Mouse (Mus musculus): ENCODE data around the gene Gal. TPM values are rescaled to one million over a fixed set of nuclear protein-coding genes. Genes with fewer than 3 reads are reported as not detected.

Gene Gal
- 3.9 and 6.2 TPM in 2 replicates for polyA plus RNA-seq (2012; rRNA removed)

- DNase-seq (ENCODE audit: low read depth): peak; percentile 28
- TF ChIP-seq CTCF (IDR thresholded peaks at IDR 0.05; ENCODE audit: borderline replicate concordance, extremely low read depth, insufficient read depth, insufficient read length) (no peak), POLR2A (IDR thresholded peaks at IDR 0.05; ENCODE audit: borderline replicate concordance, extremely low read depth, insufficient read depth, insufficient read length, poor library complexity, severe bottlenecking) (no peak)
Measured at GRCm38 (mm10) chr19:3414268-3414733, at the start of gene Gal. Gene Gal (minus strand): TSS chr19:3414544.

GRCm38 (mm10) chr19:3459986-3460385, 45.6 kb upstream of the Gal start:
- DNase-seq (ENCODE audit: low read depth): no peak
- TF ChIP-seq CTCF (IDR thresholded peaks at IDR 0.05; ENCODE audit: borderline replicate concordance, extremely low read depth, insufficient read depth, insufficient read length): no peak
- TF ChIP-seq POLR2A (IDR thresholded peaks at IDR 0.05; ENCODE audit: borderline replicate concordance, extremely low read depth, insufficient read depth, insufficient read length, poor library complexity, severe bottlenecking): no peak

- DNase-seq (ENCODE audit: low read depth): no peak
- TF ChIP-seq POLR2A (IDR thresholded peaks at IDR 0.05; ENCODE audit: borderline replicate concordance, extremely low read depth, insufficient read depth, insufficient read length, poor library complexity, severe bottlenecking) (no peak), CTCF (IDR thresholded peaks at IDR 0.05; ENCODE audit: borderline replicate concordance, extremely low read depth, insufficient read depth, insufficient read length) (no peak)
Measured at GRCm38 (mm10) chr19:3458331-3459099, 44.2 kb upstream of the Gal start.

GRCm38 (mm10) chr19:3457700-3458099, 43.4 kb upstream of the Gal start:
- TF ChIP-seq CTCF (IDR thresholded peaks at IDR 0.05; ENCODE audit: borderline replicate concordance, extremely low read depth, insufficient read depth, insufficient read length) (no peak), POLR2A (IDR thresholded peaks at IDR 0.05; ENCODE audit: borderline replicate concordance, extremely low read depth, insufficient read depth, insufficient read length, poor library complexity, severe bottlenecking) (no peak)
- no peak for DNase-seq (ENCODE audit: low read depth)

- peak; percentile 41 for DNase-seq (ENCODE audit: low read depth)
Measured at GRCm38 (mm10) chr19:3451649-3452048, 37.3 kb upstream of the Gal start.

GRCm38 (mm10) chr19:3451170-3451569, 36.8 kb upstream of the Gal start:
- DNase-seq (ENCODE audit: low read depth): peak; percentile 93
- TF ChIP-seq POLR2A (IDR thresholded peaks at IDR 0.05; ENCODE audit: borderline replicate concordance, extremely low read depth, insufficient read depth, insufficient read length, poor library complexity, severe bottlenecking): no peak
- peak; percentile 82; the same call in 1 of the 2 replicates for TF ChIP-seq CTCF (IDR thresholded peaks at IDR 0.05; ENCODE audit: borderline replicate concordance, extremely low read depth, insufficient read depth, insufficient read length)

More at GRCm38 (mm10) chr19:3451649-3452048, 37.3 kb upstream of the Gal start:
- TF ChIP-seq POLR2A (IDR thresholded peaks at IDR 0.05; ENCODE audit: borderline replicate concordance, extremely low read depth, insufficient read depth, insufficient read length, poor library complexity, severe bottlenecking) (no peak), CTCF (IDR thresholded peaks at IDR 0.05; ENCODE audit: borderline replicate concordance, extremely low read depth, insufficient read depth, insufficient read length) (no peak)

GRCm38 (mm10) chr19:3450714-3451113, 36.4 kb upstream of the Gal start:
- TF ChIP-seq POLR2A (IDR thresholded peaks at IDR 0.05; ENCODE audit: borderline replicate concordance, extremely low read depth, insufficient read depth, insufficient read length, poor library complexity, severe bottlenecking) (no peak), CTCF (IDR thresholded peaks at IDR 0.05; ENCODE audit: borderline replicate concordance, extremely low read depth, insufficient read depth, insufficient read length) (no peak)
- DNase-seq (ENCODE audit: low read depth): no peak

- no peak for TF ChIP-seq POLR2A (IDR thresholded peaks at IDR 0.05; ENCODE audit: borderline replicate concordance, extremely low read depth, insufficient read depth, insufficient read length, poor library complexity, severe bottlenecking)
- no peak for TF ChIP-seq CTCF (IDR thresholded peaks at IDR 0.05; ENCODE audit: borderline replicate concordance, extremely low read depth, insufficient read depth, insufficient read length)
- DNase-seq (ENCODE audit: low read depth): no peak
Measured at GRCm38 (mm10) chr19:3449248-3449647, 34.9 kb upstream of the Gal start.

- TF ChIP-seq POLR2A (IDR thresholded peaks at IDR 0.05; ENCODE audit: borderline replicate concordance, extremely low read depth, insufficient read depth, insufficient read length, poor library complexity, severe bottlenecking): no peak
- TF ChIP-seq CTCF (IDR thresholded peaks at IDR 0.05; ENCODE audit: borderline replicate concordance, extremely low read depth, insufficient read depth, insufficient read length): peak; percentile 10; the same call in 1 of the 2 replicates
- no peak for DNase-seq (ENCODE audit: low read depth)
Measured at GRCm38 (mm10) chr19:3447348-3447747, 33.0 kb upstream of the Gal start.

- DNase-seq (ENCODE audit: low read depth): peak; percentile 87
- TF ChIP-seq POLR2A (IDR thresholded peaks at IDR 0.05; ENCODE audit: borderline replicate concordance, extremely low read depth, insufficient read depth, insufficient read length, poor library complexity, severe bottlenecking) (no peak), CTCF (IDR thresholded peaks at IDR 0.05; ENCODE audit: borderline replicate concordance, extremely low read depth, insufficient read depth, insufficient read length) (no peak)
Measured at GRCm38 (mm10) chr19:3441092-3441491, 26.7 kb upstream of the Gal start.

GRCm38 (mm10) chr19:3440667-3441066, 26.3 kb upstream of the Gal start:
- DNase-seq (ENCODE audit: low read depth): no peak
- no peak for TF ChIP-seq CTCF (IDR thresholded peaks at IDR 0.05; ENCODE audit: borderline replicate concordance, extremely low read depth, insufficient read depth, insufficient read length)
- no peak for TF ChIP-seq POLR2A (IDR thresholded peaks at IDR 0.05; ENCODE audit: borderline replicate concordance, extremely low read depth, insufficient read depth, insufficient read length, poor library complexity, severe bottlenecking)

GRCm38 (mm10) chr19:3437980-3438379, 23.6 kb upstream of the Gal start:
- TF ChIP-seq CTCF (IDR thresholded peaks at IDR 0.05; ENCODE audit: borderline replicate concordance, extremely low read depth, insufficient read depth, insufficient read length): peak; percentile 18; the same call in 1 of the 2 replicates
- TF ChIP-seq POLR2A (IDR thresholded peaks at IDR 0.05; ENCODE audit: borderline replicate concordance, extremely low read depth, insufficient read depth, insufficient read length, poor library complexity, severe bottlenecking): no peak
- no peak for DNase-seq (ENCODE audit: low read depth)
